Mouse (Mus musculus) 416B (cell line): ENCODE measurements around the gene Rad17.

Source experiments
- DNase-seq: peaks from one replicate; pipeline ENCODE4 v3.0.0; 2011; ENCODE audit warnings: low read depth

Gene Rad17

DNA sequence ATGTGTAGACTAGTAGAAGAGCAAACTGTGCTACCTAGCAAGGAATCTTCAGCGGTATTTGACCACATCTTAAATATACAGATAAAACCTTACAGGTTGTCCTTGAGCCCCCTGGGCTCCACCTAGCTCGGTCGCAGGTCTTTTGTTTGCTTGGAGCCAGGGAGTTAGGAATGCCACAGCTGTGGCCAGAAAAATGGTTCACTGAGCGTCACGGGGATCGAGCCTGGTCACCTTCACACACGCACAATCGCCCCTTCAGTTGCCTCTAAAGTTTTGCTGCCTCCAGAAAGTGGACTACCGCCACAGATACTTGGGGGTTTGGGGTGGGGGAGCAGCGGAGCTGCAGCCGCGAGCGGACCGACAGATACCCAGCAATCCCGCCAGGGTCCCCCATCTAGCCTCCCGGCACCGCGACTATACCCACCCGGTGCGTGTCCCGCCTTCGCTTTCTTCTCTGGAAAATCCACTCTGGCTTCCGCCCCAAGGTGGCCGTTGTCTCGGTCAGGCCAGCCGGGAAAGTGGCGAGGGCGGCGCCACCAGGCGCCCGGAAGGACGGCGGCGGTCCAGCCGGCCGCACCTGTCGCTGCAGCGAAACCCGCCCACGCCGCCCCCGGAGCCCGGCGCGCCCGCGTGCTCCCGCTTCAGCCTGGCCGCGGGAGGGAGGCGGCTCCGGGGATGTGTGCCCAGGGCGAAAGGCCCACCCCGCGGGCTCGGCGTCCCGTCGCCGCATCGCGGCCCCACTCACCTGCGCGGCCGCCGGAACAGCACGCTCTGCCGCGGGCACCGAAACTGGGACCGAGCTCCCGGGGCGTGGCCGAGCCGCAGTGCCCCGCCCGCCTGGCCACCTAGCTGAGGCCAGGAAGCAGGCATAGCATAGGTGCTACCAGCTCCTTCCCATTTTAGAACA, 34.4 kb downstream of the Rad17 start, which contains the start of gene Marveld2:
Gene Marveld2, minus strand, starts transcription at position 791 of the 907 bp plus-strand sequence.
- peak; percentile 35 for DNase-seq

DNA sequence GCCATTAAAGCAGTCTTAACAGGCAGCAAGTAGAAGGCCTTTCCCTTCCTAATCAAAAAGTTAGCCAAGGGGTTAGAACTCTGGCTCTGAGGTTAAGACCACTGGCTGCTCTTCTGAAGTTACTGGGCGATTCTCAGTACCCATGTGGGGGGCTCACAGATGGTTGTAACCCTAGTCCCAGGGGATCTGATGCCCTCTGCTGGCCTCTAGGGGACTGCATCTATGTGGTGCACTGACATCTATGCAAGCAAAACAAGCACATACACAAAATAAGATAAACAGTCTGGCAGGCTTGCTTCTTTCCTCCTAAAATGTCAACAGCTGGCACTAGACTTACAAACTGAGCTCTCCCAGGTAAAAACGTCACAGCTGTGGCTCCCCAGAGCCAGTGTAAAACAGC, 37.9 kb downstream of the Rad17 start:
- peak; percentile 39 for DNase-seq

DNA sequence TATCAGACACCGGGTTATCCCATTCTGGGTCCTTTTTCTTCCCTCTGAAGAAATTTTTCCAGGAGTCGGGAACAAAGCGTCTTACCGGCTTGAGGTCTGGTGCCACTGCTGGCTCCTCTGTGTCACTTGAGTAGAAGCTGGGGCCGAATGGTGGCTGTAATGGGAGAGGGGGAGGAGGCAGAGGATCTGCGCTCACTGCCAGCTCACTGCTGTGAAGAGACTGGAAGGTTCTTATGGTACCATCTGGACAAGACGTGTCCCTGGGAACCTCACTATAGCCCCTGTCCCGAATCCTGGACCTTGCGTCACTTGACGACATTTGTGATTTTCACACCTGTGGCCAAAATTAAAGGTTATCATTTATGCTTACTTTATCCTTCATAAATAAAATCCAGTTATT, 38.6 kb downstream of the Rad17 start:
- DNase-seq, result no peak

DNA sequence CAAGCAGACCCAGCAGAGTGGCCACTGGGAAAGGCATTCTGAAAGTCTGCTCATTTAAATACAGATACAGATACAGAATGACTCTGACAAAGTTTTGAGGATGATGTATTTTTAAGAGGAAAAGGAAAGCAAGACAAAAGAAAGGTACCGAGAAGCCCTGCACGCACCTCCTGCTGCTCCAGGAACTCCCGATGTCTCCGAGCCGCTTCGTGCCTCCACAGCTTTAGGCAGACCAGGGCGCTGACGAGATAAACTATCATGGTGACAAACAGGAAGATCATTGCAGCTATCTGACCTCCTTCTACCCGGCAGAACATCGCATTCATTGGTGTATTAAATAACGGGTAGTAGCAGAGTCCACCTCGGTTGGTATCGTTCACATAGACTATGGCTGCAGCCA, 39.6 kb downstream of the Rad17 start:
- DNase-seq, result no peak

DNA sequence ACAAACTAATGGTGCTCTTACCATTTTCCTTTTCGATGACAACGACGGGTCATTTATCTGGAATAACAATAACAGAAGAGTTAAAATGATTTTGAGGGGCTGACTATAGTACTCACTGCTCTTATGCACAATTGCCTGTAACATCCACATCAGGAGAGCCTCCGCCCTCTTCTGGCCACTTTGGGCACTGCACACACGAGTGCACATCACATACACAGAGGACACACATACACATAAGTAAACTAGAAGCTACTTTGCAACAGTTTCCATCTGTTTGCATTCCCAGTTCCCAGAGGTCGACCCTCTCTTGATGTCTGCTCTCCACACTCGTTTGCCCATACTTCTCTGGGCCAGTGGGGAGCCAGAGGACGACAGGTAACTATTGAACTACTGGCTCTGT, 43.1 kb downstream of the Rad17 start:
- peak; percentile 18 for DNase-seq

DNA sequence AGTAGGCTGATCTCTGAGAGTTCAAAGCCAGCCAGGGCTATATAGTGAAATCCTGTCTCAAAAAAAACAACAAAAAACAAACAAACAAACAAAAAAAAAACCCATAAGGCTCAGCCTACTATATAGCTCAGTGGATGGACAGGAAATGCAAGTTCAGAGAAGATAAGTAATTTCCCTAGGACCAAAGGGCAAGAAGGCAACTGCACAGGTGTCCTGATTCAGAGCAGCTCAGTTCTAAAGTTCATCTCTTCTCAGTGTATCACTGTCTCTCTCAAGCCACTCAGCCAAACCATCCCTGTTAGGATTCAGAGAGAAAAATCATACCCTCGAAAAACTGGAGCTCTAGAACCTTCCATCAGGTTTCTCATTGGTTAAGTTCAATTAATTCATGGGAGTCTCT, 45.0 kb downstream of the Rad17 start:
- DNase-seq, result no peak

DNA sequence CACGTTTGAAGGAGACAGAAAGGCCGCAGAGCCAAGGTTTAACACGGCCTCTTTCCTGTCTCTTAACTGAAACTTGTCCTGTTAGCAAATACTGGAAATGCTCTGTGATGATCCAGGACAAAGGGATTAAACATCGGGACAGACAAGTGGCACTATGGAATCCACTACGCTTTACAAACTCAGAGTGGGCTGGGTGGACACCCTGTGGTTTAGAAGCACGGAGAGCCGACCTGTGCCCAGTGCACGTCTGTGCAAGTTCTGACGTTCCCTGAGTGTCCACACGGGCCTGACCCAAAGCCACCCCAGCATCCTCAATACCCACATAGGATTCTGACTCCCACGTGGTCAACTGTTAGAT, 47.1 kb downstream of the Rad17 start:
- no peak for DNase-seq

DNA sequence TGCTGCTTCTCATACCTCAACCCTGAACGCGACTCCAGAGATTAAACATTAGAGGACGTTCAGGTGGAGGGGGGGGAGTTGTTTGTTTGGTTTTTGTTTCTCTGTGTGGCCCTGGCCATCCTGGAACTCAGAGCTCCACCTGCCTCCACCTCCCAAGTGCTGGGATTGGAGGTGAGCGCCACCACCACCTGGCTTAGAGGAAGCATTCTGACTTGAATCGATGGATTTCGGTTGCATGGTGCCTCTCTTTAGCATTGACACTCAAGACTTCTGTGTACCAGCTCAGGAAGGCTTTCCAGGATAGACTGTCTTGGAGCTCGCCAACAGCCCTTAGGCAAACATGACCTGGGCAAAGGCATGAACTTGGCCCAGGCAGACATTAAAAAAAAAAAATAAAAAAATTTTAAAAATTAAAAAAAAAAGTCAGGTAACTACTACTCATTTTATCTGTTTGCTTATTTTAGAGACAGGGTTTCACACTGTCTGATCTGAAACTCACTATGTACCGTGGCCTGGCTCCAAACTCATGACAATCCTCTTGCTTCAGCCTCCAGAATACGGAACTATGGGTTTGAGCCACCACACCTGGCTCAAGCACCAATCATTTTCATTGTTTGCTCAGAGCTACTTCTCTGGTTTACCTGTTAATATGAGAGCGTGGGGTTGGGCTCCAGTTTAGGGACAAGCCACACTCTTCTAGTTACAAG, 47.7 kb downstream of the Rad17 start:
- no peak for DNase-seq

DNA sequence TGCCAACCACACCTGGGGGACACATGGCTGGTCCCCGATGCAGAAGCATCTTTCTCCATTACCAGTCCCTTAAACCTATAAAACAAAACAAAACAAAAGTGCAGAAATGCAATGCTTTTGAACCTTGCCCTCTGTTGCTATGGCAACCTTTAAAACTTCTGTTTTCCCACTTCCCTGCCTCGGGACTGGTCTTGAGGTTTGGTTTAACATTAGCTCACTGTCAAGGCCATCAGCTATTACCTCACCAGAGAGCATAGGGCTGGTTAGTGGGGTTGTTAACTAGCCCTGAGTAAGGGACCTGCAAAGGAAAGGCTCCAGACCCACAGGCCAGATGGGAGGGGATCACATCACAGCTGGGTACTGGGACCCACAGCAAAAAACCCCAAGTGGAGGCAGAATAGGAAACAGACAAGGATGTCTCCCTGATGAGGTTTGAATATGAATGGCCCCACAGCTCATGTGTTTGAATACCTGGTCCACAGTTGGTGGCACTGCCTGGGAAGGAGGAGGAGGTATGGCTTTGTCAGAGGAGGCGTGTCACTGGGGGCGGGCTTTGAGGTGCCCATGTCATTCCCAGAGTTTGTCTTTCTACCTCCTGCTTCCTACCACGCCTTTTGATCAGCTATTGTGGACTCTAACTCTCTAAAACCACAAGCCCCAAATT, 48.5 kb downstream of the Rad17 start:
- peak; percentile 39 for DNase-seq

DNA sequence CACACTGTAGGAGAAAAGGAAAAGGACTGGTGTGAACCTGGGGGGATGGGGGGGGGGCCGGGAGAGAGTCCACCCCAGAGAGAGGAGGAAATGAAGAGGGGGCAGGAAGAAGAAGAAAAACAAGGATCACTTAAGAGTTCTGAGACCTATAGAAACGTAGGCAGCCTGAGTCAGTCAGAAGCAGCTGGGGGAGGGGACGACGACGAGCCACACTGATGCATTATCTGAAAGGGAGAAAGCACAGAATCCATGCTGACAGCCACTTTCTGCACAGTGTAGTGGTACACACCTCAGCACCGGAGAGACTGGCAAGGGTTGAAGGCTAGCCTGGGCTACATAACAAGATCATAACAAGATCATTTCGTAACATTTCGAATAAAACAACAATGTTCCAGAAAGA, 49.8 kb downstream of the Rad17 start:
- DNase-seq, result no peak

DNA sequence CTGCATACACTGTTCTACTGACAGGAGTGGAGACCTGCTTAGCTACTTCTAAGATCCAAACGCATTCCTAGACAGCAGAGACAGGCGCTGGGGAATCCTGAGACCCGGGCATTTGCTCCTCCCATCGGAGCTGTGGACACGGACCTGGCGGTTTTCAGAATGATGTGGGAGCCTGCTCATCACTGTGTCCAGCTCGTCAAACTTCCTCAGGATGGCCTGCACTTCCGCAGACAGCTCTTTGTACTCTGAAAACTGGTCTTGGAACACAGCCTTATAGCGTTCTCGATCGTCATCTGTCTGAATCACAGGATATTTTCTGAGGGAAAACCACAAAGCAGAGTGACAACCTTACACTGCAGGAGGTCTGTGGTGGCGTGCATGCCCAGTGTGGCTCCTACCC, 50.5 kb downstream of the Rad17 start:
- peak; percentile 21 for DNase-seq

DNA sequence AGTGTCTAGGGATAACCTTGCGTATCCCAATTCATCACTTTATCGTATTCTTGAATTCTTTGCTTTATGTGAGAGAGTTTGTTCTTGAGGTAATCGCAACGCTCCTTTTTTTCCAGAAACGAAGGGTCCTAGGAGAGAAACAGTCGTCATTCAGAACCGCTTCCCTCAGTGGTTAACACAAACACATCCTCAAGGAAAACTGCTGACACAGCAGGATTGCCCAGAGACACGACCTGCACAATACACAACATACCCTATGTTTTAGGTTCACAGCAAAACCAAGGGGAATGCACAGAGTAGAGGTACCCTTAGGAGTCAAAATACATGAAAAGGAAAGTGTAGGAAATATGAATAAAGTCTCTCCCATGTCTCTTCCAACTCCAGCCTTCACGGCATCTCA, 53.6 kb downstream of the Rad17 start:
- no peak for DNase-seq

DNA sequence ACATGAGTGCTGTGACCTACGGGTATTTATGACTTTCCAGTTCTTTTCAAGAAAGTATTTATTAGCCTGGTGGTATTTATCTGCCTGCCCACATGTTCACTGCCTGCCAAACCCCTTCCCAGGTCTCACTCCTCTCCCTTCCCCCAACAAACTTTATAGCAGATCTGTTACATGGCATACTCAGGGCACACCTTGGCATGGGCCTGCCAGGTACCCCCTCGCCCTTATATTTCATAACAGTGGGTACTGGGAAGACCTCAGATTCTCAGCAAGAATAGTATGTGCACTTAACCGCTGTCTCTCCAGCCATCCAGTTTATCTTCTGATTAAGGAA, 55.3 kb downstream of the Rad17 start:
- DNase-seq, result no peak

DNA sequence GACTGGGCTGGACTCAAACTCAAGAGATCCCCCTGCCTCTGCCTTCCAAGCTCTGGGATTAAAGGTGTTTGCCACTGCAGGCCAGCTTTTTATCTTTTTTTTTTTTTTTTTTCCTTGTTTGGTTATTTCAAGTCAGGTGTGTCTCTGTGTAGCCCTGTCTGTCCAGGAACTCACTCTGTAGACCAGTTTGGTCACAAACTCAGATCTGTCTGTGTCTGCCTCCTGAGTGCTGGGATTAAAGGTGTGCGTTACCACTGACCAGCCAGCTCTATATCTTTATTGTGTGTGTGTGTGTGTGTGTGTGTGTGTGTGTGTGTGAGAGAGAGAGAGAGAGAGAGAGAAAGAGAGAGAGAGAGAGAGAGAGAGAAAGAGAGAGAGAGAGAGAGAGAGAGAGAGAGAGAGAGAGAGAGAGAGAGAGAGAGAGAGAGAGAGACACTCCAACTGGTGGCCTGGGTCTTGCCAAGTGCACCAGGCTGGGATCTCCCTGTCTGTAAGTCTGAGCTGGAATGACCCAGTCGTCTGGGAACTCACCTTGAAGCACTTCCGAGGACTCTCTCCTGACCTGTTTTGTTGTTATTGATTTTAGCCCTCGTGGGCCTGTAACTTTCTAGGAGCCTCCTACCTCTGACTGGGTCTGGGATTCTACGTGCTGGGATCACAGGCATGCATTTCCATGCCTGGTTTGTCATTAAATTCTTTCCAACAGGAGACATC, 55.9 kb downstream of the Rad17 start:
- DNase-seq, result no peak

DNA sequence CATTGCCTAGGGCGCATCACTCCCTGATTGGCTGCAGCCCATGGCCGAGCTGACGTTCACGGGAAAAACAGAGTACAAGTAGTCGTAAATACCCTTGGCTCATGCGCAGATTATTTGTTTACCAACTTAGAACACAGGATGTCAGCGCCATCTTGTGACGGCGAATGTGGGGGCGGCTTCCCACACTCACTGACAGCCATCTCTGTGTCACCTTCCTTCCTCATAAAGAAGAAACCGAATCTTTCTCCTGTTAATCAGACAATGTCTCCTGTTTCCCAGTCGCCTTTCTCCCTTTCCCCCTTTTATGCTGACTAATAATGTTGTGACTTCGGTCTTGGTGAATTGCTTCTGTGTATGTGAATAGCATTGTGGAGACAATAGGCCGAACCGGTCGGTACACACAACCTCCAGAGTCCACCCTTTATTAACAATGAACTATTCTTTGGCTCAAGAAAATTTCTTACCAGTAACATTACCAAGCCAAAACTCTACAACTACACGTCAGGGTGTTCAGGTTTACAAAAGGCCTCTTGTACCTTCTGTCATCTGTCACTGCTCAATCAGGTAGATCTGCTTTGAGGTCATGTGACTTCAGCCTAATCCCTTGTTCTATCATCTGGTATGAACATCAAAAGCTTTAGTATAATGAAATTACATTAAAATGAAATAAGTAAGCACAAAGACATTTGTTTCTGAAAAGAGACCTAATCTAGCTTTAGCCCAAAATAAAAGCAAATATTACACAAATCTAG, 56.6 kb downstream of the Rad17 start:
- peak; percentile 73 for DNase-seq

DNA sequence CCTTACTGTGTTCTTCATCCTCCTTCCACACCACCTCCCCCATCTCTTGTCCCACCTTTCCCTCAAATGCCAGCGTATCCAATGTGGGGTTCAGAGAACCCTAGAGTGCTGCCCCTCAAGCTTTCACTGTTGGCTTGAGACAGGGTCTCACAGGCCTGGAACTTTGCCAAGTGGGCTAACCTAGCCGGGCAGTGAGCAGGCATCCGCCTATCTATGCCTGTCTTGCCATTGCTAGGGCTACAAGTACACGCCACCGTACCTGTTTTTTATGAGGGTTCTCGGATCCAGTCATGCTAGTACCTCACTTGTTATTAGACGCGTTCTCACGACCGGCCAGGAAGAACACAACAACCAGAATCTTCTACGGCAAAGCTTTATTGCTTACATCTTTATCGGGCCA, 62.2 kb downstream of the Rad17 start:
- no peak for DNase-seq

DNA sequence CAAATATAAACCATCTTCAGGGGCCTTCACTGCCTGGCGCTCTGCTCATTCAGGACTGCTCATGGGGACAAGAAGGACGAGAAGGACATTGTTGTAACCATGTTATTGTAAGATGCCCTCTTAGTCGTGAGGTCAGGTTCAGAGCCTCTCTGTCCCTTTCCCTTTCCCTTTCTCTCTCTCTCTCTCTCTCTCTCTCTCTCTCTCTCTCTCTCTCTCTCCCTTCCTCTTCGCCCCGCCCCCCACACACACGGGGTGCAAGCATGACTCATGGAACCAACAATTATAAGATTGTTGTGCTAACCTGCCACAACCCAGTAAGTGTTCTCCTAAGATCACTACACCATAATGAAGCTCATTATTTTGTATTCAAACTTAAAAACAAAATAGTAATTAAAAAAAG, 68.7 kb downstream of the Rad17 start:
- DNase-seq, result peak; percentile 75

DNA sequence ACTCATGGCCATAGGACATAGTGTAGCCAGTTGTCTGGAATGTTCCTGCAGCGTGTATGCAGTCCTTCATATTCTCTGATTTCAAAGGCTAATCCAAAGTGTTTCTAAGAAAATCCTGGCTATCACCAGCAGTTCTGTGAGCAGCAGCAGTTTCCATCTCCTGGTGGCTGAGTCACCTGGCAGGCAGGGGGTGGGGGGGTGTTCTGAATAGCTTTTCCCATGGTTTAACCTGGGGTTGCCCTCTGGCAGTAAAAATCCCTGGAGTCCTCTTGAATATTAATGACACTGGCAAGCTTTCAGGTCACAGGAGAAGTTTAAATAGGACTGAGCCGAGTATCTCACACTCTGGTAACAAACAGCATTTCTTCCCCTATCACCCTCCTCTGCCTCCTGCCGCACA, 69.2 kb downstream of the Rad17 start:
- no peak for DNase-seq

DNA sequence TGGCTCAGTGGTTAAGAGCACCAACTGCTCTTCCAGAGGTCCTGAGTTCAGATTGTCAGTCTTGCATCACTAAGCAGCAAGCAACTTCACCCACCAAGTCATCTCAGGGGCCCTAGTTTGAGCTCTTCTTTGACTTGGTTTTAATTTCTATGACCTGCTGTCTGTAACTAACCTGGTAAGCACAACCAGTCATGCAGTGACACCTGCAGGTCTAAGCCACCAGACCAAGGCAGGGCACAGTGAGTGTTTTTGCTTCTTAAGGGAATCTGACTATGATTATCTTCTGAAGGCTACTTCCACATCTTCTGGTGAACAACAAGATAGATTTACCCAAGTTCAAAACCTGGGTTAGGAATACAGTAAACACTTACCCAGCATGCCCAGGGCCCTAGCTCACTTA, 70.9 kb downstream of the Rad17 start:
- peak; percentile 55 for DNase-seq

DNA sequence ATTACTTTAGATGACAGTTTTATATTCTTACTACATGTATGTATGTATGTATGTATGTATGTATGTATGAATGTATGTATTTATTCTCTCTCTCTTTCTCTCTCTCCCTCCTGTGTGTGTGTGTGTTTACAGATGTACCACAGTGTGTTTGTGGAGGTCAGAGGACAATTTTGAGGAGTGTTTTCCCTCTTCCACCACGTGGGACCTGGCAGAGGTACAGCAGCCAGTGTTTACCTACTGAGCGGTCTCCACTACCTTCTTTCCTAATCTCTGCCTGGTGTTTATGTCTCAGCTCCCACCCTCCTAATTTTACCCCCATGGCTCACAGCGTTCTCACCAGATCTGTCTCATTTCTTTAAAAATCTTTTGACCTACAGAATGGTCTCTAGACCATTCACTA, 71.6 kb downstream of the Rad17 start:
- no peak for DNase-seq

DNA sequence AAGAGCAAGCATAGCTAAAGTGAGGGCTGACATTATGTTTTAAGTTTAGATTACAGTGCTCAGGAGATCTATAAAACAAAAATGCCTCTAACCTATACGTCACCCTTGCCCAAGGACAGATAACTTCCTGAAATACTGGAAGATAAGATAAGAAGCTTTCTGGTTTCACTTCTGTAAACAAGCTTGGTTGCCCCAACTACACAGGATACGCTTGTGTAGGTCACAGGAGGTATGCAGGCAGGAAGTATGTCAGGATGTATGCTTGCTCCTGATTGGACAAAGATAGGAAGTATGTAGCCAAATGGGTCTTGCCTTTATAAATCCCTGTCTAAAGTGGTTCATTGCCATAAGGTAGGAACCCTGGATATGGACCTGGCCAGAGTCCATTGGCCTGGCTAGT, 74.9 kb downstream of the Rad17 start:
- DNase-seq, result peak; percentile 97

DNA sequence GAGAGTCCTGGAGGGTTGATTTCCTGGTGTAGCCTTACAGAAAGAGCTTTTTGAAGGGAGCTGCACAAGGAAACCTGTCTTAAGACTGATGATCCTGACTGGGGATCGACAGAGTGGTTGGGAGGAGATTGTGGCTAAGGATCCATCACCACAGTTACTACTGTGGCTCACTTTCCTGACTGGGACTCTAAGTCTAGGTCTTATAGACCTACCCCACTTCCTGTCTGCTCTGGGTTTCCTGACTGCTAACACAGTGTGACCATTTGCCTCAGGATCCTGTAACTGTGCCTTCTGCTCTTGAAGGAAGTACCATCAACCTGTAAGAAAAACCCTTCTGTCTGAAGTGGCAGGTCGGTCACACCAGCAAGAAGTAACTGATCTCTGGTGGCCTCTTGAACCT, 80.1 kb downstream of the Rad17 start:
- DNase-seq, result peak; percentile 77
